Mouse (Mus musculus): ENCODE measurements around the gene Grin2d. TPM values are rescaled to one million over a fixed set of nuclear protein-coding genes. Genes with fewer than 3 reads are reported as not detected.

The Grin2d gene
- polyA plus RNA-seq, 1 experiment from 2014 or later, result 4.3 TPM

GRCm38 (mm10) chr7:45919083-45919671, 41.0 kb upstream of the Grin2d start:
- Histone ChIP-seq H3K36me3 (ENCODE audit: control insufficient read depth, insufficient read depth, low read length) (no peaks in the 10 kb centered on the region), H3K9ac (replicated peaks; ENCODE audit: low read depth, low read length) (no peak overlapping the region), H3K4me1 (ENCODE audit: control insufficient read depth, insufficient read depth, low read length) (peaks cover 22% of the 10 kb centered on the region), H3K4me3 (ENCODE audit: low read depth, low read length) (no peak overlapping the region), H3K9me3 (ENCODE audit: control insufficient read depth, low read length) (no peaks in the 10 kb centered on the region), H3K27ac (ENCODE audit: low read depth, low read length) (no peak overlapping the region), H3K4me2 (ENCODE audit: low read depth, low read length) (no peak overlapping the region), H3K27me3 (ENCODE audit: control insufficient read depth, insufficient read depth, low read length) (0 out of 2 replicates have a peak, but pooled peaks cover 2% of the 10 kb centered on the region)
- ATAC-seq (ENCODE audit: low read depth), result no peak
- 72% methylated on average over 14 of the region's 14 CpGs for WGBS

DNA sequence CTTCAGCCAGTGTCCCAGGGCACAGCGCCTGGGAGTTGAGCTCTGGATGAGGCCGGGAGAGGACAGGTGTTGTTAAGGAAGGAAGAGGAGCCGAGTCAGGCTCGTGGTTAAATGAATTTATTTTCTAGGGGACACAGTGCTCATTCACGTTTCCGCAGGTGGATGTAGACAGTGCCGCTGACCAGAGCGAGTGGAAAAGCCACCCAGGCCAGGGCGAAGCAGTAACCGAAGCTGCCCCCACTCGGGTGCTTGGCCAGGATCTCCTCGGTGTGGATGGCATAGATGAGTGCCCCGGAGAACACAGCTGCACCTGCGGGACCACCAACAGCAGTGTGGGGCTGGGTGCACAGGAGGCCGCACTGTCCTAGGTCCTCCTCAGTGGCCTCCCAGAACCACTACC, 39.7 kb upstream of the Grin2d start:
- Histone ChIP-seq H3K4me2 (ENCODE audit: low read depth, low read length) (no peak overlapping the region), H3K27ac (ENCODE audit: low read depth, low read length) (peak overlapping the region; percentile 81; the same call in 1 of the 2 replicates), H3K27me3 (ENCODE audit: control insufficient read depth, insufficient read depth, low read length) (0 out of 2 replicates have a peak, but pooled peaks cover 2% of the 10 kb centered on the region), H3K4me1 (ENCODE audit: control insufficient read depth, insufficient read depth, low read length) (peaks cover 22% of the 10 kb centered on the region), H3K9me3 (ENCODE audit: control insufficient read depth, low read length) (no peaks in the 10 kb centered on the region), H3K9ac (replicated peaks; ENCODE audit: low read depth, low read length) (no peak overlapping the region), H3K36me3 (ENCODE audit: control insufficient read depth, insufficient read depth, low read length) (no peaks in the 10 kb centered on the region), H3K4me3 (ENCODE audit: low read depth, low read length) (no peak overlapping the region)
- no peak for ATAC-seq (ENCODE audit: low read depth)
- 89% methylated on average over 15 of the region's 15 CpGs for WGBS

DNA sequence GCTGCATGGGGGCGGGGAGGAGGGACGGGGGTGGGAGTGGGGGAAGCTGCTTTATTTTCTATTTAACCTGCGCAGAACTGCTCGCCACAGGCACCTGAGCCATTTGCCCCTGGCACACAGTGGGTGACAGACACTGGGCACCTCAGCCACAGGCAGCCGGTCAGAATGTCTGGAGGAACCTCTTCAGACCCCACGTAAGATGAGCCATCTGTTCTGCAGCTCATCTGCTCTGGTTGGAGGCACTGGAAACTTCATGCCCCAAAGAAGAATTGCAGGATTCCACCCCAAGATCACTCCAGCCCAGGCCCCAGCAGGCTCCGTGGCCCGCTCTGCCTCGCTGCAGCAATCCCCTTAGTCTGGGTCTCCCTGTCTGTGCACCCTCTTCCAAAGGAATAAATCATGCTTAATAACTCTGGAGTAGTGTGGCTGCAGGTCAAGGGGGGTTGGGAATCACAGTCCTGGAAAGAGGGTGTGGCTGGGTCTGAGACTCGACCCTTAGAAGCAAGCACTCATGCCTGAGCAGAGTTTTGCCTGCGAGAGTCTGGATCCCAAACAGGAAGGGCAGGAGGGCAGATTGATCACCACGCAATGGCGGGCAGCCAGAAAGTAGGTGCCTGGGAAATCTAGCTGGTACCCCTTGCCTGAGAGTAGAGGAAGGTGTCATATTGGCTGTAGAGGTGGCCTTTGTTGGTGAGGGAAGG, 39.0 kb upstream of the Grin2d start:
- ATAC-seq (ENCODE audit: low read depth), result no peak
- H3K36me3 ChIP-seq (ENCODE audit: control insufficient read depth, insufficient read depth, low read length), result no peaks in the 10 kb centered on the region
- H3K4me1 ChIP-seq (ENCODE audit: control insufficient read depth, insufficient read depth, low read length), result peaks cover 17% of the 10 kb centered on the region
- H3K4me3 ChIP-seq (ENCODE audit: low read depth, low read length), result no peak overlapping the region
- WGBS, result 23% methylated on average over 13 of the region's 13 CpGs
- H3K9ac ChIP-seq (replicated peaks; ENCODE audit: low read depth, low read length), result 0 out of 2 replicates have a peak overlapping the region, but pooled peaks have one; percentile 42
- H3K27me3 ChIP-seq (ENCODE audit: control insufficient read depth, insufficient read depth, low read length), result 0 out of 2 replicates have a peak, but pooled peaks cover 2% of the 10 kb centered on the region
- H3K9me3 ChIP-seq (ENCODE audit: control insufficient read depth, low read length), result no peaks in the 10 kb centered on the region
- peak overlapping the region; percentile 52 for H3K4me2 ChIP-seq (ENCODE audit: low read depth, low read length)
- peak overlapping the region; percentile 81 for H3K27ac ChIP-seq (ENCODE audit: low read depth, low read length)

- Histone ChIP-seq H3K4me3 (ENCODE audit: low read depth, low read length) (peak overlapping the region; percentile 26), H3K4me1 (ENCODE audit: control insufficient read depth, insufficient read depth, low read length) (peaks cover 17% of the 10 kb centered on the region), H3K27me3 (ENCODE audit: control insufficient read depth, insufficient read depth, low read length) (0 out of 2 replicates have a peak, but pooled peaks cover 2% of the 10 kb centered on the region), H3K36me3 (ENCODE audit: control insufficient read depth, insufficient read depth, low read length) (no peaks in the 10 kb centered on the region), H3K4me2 (ENCODE audit: low read depth, low read length) (peak overlapping the region; percentile 52), H3K27ac (ENCODE audit: low read depth, low read length) (peak overlapping the region; percentile 81), H3K9ac (replicated peaks; ENCODE audit: low read depth, low read length) (peak overlapping the region; percentile 42), H3K9me3 (ENCODE audit: control insufficient read depth, low read length) (no peaks in the 10 kb centered on the region)
- WGBS, result 35% methylated on average over 26 of the region's 26 CpGs
- peak; percentile 87 for ATAC-seq (ENCODE audit: low read depth)
Measured at GRCm38 (mm10) chr7:45916056-45917003, 38.2 kb upstream of the Grin2d start.

DNA sequence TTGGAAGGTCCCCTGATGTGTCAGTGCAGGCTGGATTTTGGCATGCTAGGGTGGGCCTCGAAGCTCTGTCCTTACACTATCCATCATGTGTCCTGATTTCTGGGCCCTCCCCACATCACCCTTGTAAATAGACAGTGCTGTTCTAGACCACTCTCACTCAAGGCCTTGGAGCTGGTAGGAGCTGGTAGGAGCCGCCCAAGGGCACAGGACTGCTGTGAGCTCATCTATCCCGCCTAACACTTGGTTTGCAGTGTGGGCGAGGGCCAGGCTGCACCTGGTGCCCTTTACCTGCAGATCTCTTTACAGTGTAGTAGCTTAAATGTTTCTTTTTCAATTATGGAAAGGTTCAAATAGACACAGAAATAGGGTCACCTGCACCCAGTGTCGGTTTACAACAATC, 36.8 kb upstream of the Grin2d start:
- no peak overlapping the region for H3K4me2 ChIP-seq (ENCODE audit: low read depth, low read length)
- H3K9ac ChIP-seq (replicated peaks; ENCODE audit: low read depth, low read length), result no peak overlapping the region
- H3K27me3 ChIP-seq (ENCODE audit: control insufficient read depth, insufficient read depth, low read length), result no peaks in the 10 kb centered on the region
- no peak overlapping the region for H3K4me3 ChIP-seq (ENCODE audit: low read depth, low read length)
- H3K9me3 ChIP-seq (ENCODE audit: control insufficient read depth, low read length), result no peaks in the 10 kb centered on the region
- H3K4me1 ChIP-seq (ENCODE audit: control insufficient read depth, insufficient read depth, low read length), result peaks cover 17% of the 10 kb centered on the region
- H3K27ac ChIP-seq (ENCODE audit: low read depth, low read length), result no peak overlapping the region
- WGBS, result 92% methylated on average over 5 of the region's 5 CpGs
- no peaks in the 10 kb centered on the region for H3K36me3 ChIP-seq (ENCODE audit: control insufficient read depth, insufficient read depth, low read length)
- ATAC-seq (ENCODE audit: low read depth), result no peak

- H3K9me3 ChIP-seq (ENCODE audit: control insufficient read depth, low read length), result no peaks in the 10 kb centered on the region
- H3K27me3 ChIP-seq (ENCODE audit: control insufficient read depth, insufficient read depth, low read length), result no peaks in the 10 kb centered on the region
- H3K4me2 ChIP-seq (ENCODE audit: low read depth, low read length), result no peak overlapping the region
- WGBS, result 86% methylated on average over 6 of the region's 6 CpGs
- H3K4me3 ChIP-seq (ENCODE audit: low read depth, low read length), result no peak overlapping the region
- no peak overlapping the region for H3K27ac ChIP-seq (ENCODE audit: low read depth, low read length)
- H3K36me3 ChIP-seq (ENCODE audit: control insufficient read depth, insufficient read depth, low read length), result no peaks in the 10 kb centered on the region
- ATAC-seq (ENCODE audit: low read depth), result no peak
- no peak overlapping the region for H3K9ac ChIP-seq (replicated peaks; ENCODE audit: low read depth, low read length)
- H3K4me1 ChIP-seq (ENCODE audit: control insufficient read depth, insufficient read depth, low read length), result peaks cover 17% of the 10 kb centered on the region
Measured at GRCm38 (mm10) chr7:45914067-45914466, 35.9 kb upstream of the Grin2d start.

GRCm38 (mm10) chr7:45909145-45909544, 31.0 kb upstream of the Grin2d start:
- H3K4me1 ChIP-seq (ENCODE audit: control insufficient read depth, insufficient read depth, low read length), result no peaks in the 10 kb centered on the region
- H3K27me3 ChIP-seq (ENCODE audit: control insufficient read depth, insufficient read depth, low read length), result no peaks in the 10 kb centered on the region
- H3K36me3 ChIP-seq (ENCODE audit: control insufficient read depth, insufficient read depth, low read length), result no peaks in the 10 kb centered on the region
- no peak overlapping the region for H3K4me3 ChIP-seq (ENCODE audit: low read depth, low read length)
- 96% methylated on average over 16 of the region's 16 CpGs for WGBS
- H3K9me3 ChIP-seq (ENCODE audit: control insufficient read depth, low read length), result no peaks in the 10 kb centered on the region
- H3K9ac ChIP-seq (replicated peaks; ENCODE audit: low read depth, low read length), result no peak overlapping the region
- no peak overlapping the region for H3K27ac ChIP-seq (ENCODE audit: low read depth, low read length)
- no peak for ATAC-seq (ENCODE audit: low read depth)
- no peak overlapping the region for H3K4me2 ChIP-seq (ENCODE audit: low read depth, low read length)

DNA sequence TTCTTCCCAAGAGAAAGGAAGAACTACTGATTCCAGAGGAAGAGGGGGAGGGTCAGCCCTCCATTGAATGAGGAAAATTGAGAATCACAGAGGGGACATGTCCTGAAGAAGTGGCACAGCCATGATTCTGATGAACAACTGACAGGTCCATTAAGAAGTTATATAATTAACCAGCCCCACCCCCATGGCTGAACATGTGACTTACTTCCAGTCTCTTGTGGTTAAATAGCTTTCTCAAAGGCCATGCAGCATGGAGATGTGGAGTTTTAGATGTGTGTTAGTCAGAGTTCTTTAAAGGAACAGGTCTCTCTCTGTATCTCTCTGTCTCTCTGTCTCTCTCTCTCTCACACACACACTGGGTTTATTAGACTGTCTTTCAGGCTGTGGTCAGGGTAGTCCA, 30.2 kb upstream of the Grin2d start:
- Histone ChIP-seq H3K36me3 (ENCODE audit: control insufficient read depth, insufficient read depth, low read length) (no peaks in the 10 kb centered on the region), H3K27ac (ENCODE audit: low read depth, low read length) (no peak overlapping the region), H3K9me3 (ENCODE audit: control insufficient read depth, low read length) (no peaks in the 10 kb centered on the region), H3K4me1 (ENCODE audit: control insufficient read depth, insufficient read depth, low read length) (no peaks in the 10 kb centered on the region), H3K4me3 (ENCODE audit: low read depth, low read length) (no peak overlapping the region), H3K27me3 (ENCODE audit: control insufficient read depth, insufficient read depth, low read length) (no peaks in the 10 kb centered on the region), H3K9ac (replicated peaks; ENCODE audit: low read depth, low read length) (no peak overlapping the region), H3K4me2 (ENCODE audit: low read depth, low read length) (no peak overlapping the region)
- no peak for ATAC-seq (ENCODE audit: low read depth)

All from neural tube, embryonic 14.5 days (tissue).